In genomic region chr3:116253077-116253531, GRCm38 (mm10) we compare ENCODE assay signal across 8 mouse cellular contexts. TPM values are rescaled to one million over a fixed set of nuclear protein-coding genes. Genes with fewer than 3 reads are reported as not detected.
DNase-seq lines count a peak whose midpoint lies in the region; ATAC-seq lines count a peak whose summit lies in the region.

Gene Gpr88, minus strand, starts transcription at chr3:116253503.

- peak; percentile 63 for DNase-seq in forebrain, embryonic 11.5 days (ENCODE audit: low spot score)
- peak; percentile 13 to 60 for DNase-seq in kidney, postnatal 36 days
- no peak for DNase-seq in liver, embryonic 13.5 days
- peak; percentile 18 for DNase-seq in urinary bladder, postnatal 10 days (ENCODE audit: low spot score)

- no peak within 1 kb of the TSS for H3K9ac ChIP-seq in forebrain, embryonic 11.5 days (ENCODE audit: low read length)
- peak within 1 kb of the TSS; percentile 53 for H3K9ac ChIP-seq in heart, embryonic 15.5 days
- peak within 1 kb of the TSS; percentile 29; the same call in 1 of the 2 replicates for H3K9ac ChIP-seq in liver, embryonic 13.5 days
- H3K9ac ChIP-seq in neural tube, embryonic 13.5 days: peak within 1 kb of the TSS; percentile 69

- no peak within 1 kb of the TSS for H3K27ac ChIP-seq in forebrain, embryonic 11.5 days (ENCODE audit: low read depth, low read length)
- H3K27ac ChIP-seq in heart, embryonic 15.5 days: no peak within 1 kb of the TSS
- no peak within 1 kb of the TSS for H3K27ac ChIP-seq in liver, embryonic 13.5 days
- H3K27ac ChIP-seq in neural tube, embryonic 13.5 days (replicated peaks): peak within 1 kb of the TSS; percentile 25

- H3K4me3 ChIP-seq in erythroblast, embryonic 14.5 days (replicated peaks): peak within 1 kb of the TSS; percentile 12
- H3K4me3 ChIP-seq in forebrain, embryonic 11.5 days (ENCODE audit: low read depth, low read length): peak within 1 kb of the TSS; percentile 53
- H3K4me3 ChIP-seq in heart, embryonic 15.5 days: peak within 1 kb of the TSS; percentile 63
- H3K4me3 ChIP-seq in liver, embryonic 13.5 days (replicated peaks): peak within 1 kb of the TSS; percentile 52
- peak within 1 kb of the TSS; percentile 59 for H3K4me3 ChIP-seq in neural tube, embryonic 13.5 days

- H3K4me2 ChIP-seq in forebrain, embryonic 11.5 days (ENCODE audit: low read depth, low read length, severe bottlenecking): peak within 1 kb of the TSS; percentile 89
- H3K4me2 ChIP-seq in heart, embryonic 15.5 days: peak within 1 kb of the TSS; percentile 100
- peak within 1 kb of the TSS; percentile 69 for H3K4me2 ChIP-seq in liver, embryonic 13.5 days
- peak within 1 kb of the TSS; percentile 100 for H3K4me2 ChIP-seq in neural tube, embryonic 13.5 days

- peaks cover 59% of the 10 kb centered on the region for H3K27me3 ChIP-seq in erythroblast, embryonic 14.5 days (ENCODE audit: control insufficient read depth)
- peaks cover 38% of the 10 kb centered on the region for H3K27me3 ChIP-seq in forebrain, embryonic 11.5 days (ENCODE audit: control insufficient read depth, insufficient read depth, low read length)
- peaks cover 68% of the 10 kb centered on the region for H3K27me3 ChIP-seq in heart, embryonic 15.5 days
- peaks cover 74% of the 10 kb centered on the region for H3K27me3 ChIP-seq in liver, embryonic 13.5 days
- peaks cover 53% of the 10 kb centered on the region for H3K27me3 ChIP-seq in neural tube, embryonic 13.5 days

- no peaks in the 10 kb centered on the region; the same call in 1 of the 2 replicates for H3K4me1 ChIP-seq in erythroblast, embryonic 14.5 days (ENCODE audit: control insufficient read depth)
- peaks cover 14% of the 10 kb centered on the region for H3K4me1 ChIP-seq in forebrain, embryonic 11.5 days (replicated peaks; ENCODE audit: control insufficient read depth, insufficient read depth, low read length)
- H3K4me1 ChIP-seq in heart, embryonic 15.5 days (replicated peaks): peaks cover 23% of the 10 kb centered on the region
- peaks cover 12% of the 10 kb centered on the region; the same call in 1 of the 2 replicates for H3K4me1 ChIP-seq in liver, embryonic 13.5 days (replicated peaks)
- peaks cover 33% of the 10 kb centered on the region for H3K4me1 ChIP-seq in neural tube, embryonic 13.5 days (replicated peaks)

- WGBS in forebrain, embryonic 11.5 days: 3% methylated on average over 9 of the region's 9 CpGs
- 5% methylated on average over 9 of the region's 9 CpGs for WGBS in heart, embryonic 15.5 days
- WGBS in liver, embryonic 13.5 days (ENCODE audit: insufficient replicate concordance): 6% methylated on average over 9 of the region's 9 CpGs
- WGBS in neural tube, embryonic 13.5 days: 2% methylated on average over 9 of the region's 9 CpGs

- no peaks in the 10 kb centered on the region for H3K36me3 ChIP-seq in erythroblast, embryonic 14.5 days (ENCODE audit: control insufficient read depth)
- no peaks in the 10 kb centered on the region for H3K36me3 ChIP-seq in forebrain, embryonic 11.5 days (ENCODE audit: control insufficient read depth, insufficient read depth, low read length)
- no peaks in the 10 kb centered on the region for H3K36me3 ChIP-seq in heart, embryonic 15.5 days
- H3K36me3 ChIP-seq in liver, embryonic 13.5 days: no peaks in the 10 kb centered on the region
- no peaks in the 10 kb centered on the region for H3K36me3 ChIP-seq in neural tube, embryonic 13.5 days

- no peaks in the 10 kb centered on the region; the same call in 1 of the 2 replicates for H3K9me3 ChIP-seq in erythroblast, embryonic 14.5 days (ENCODE audit: control insufficient read depth, low read length)
- H3K9me3 ChIP-seq in forebrain, embryonic 11.5 days (ENCODE audit: control insufficient read depth, low read length): no peaks in the 10 kb centered on the region
- H3K9me3 ChIP-seq in heart, embryonic 15.5 days (replicated peaks): no peaks in the 10 kb centered on the region
- no peaks in the 10 kb centered on the region for H3K9me3 ChIP-seq in liver, embryonic 13.5 days (replicated peaks)
- H3K9me3 ChIP-seq in neural tube, embryonic 13.5 days: no peaks in the 10 kb centered on the region

- no peak for ATAC-seq in erythroblast, adult 5-6 weeks (replicated peaks; ENCODE audit: low FRiP score, poor library complexity, severe bottlenecking)
- ATAC-seq in forebrain, embryonic 11.5 days (replicated peaks; ENCODE audit: low FRiP score): 0 out of 2 replicates have a peak, but pooled peaks have one; percentile 8
- peak; percentile 69 for ATAC-seq in heart, embryonic 15.5 days (replicated peaks; ENCODE audit: insufficient number of reproducible peaks, insufficient read depth, low FRiP score, low read depth)
- no peak for ATAC-seq in liver, embryonic 13.5 days (ENCODE audit: low read depth)
- ATAC-seq in neural tube, embryonic 13.5 days (ENCODE audit: low read depth): peak; percentile 75

RNA-seq across cellular contexts. Expression of gene Gpr88, which starts in this region (rescaled TPM):
- not detected in 2 replicates for polyA plus RNA-seq in erythroblast, embryonic 14.5 days (2012)
- not detected in 2 replicates for total RNA-seq in erythroblast, adult 5-6 weeks (2015; ENCODE audit: low replicate concordance)
- total RNA-seq in erythroblast, adult 5-6 weeks (2017; ENCODE audit: low replicate concordance): not detected in 2 replicates
- 0.21 and 0.93 TPM in 2 replicates for polyA plus RNA-seq in forebrain, embryonic 11.5 days (2014; fragmentation: Nextera tagmentation; extraction: Ambion mirVana)
- polyA plus RNA-seq in heart, embryonic 15.5 days (2015; fragmentation: Nextera tagmentation; extraction: Ambion mirVana): 0.34 and 0.35 TPM in 2 replicates
- polyA plus RNA-seq in liver, embryonic 13.5 days (2015; fragmentation: Nextera tagmentation; extraction: Ambion mirVana): 0.06 and 0.30 TPM in 2 replicates
- 1.7 and 2.8 TPM in 2 replicates for polyA plus RNA-seq in neural tube, embryonic 13.5 days (2015; fragmentation: Nextera tagmentation; extraction: Ambion mirVana)

Comparison
In these comparisons a context has a peak if more than half of its experiments do, and no peak if none do; other contexts are left out.
1. Peak in DNase-seq, ATAC-seq, H3K4me3 ChIP-seq and H3K4me2 ChIP-seq in forebrain, embryonic 11.5 days; RNA of the gene not detected or under 1 TPM.
2. Peak in ATAC-seq, H3K4me3 ChIP-seq, H3K9ac ChIP-seq and H3K4me2 ChIP-seq in heart, embryonic 15.5 days; RNA of the gene not detected or under 1 TPM.
3. H3K4me3 ChIP-seq: peak in every context shown above with its lines; median percentile 63 in heart, embryonic 15.5 days; 59 in neural tube, embryonic 13.5 days; 53 in forebrain, embryonic 11.5 days; 52 in liver, embryonic 13.5 days; 12 in erythroblast, embryonic 14.5 days.